Mouse (Mus musculus) limb, embryonic 11.5 days (tissue): ENCODE results near the gene Gna14. TPM values are rescaled to one million over a fixed set of nuclear protein-coding genes. Genes with fewer than 3 reads are reported as not detected.
A peak's percentile ranks its signal among the peaks of the same experiment; 100 is the strongest.

Experiments
- ATAC-seq: fragments of 200-750 bp; cut with Nextera tagmentation; 2 replicates; pipeline ENCODE4 v1.8.0; 2017; ENCODE audit warnings: low read depth; ENCODE audit not compliant: insufficient number of reproducible peaks, low FRiP score, low TSS enrichment
- DNase-seq: peaks from one replicate; pipeline ENCODE4 v3.0.0-alpha.2; 2015; ENCODE audit warnings: low spot score
- H3K27ac ChIP-seq: fragments of 300-500 bp; sonication (generic); replicated peaks from 2 replicates; pipeline ENCODE4 v1.5.1; 2014; ENCODE audit warnings: low read depth, mild to moderate bottlenecking, low read length
- H3K27me3 ChIP-seq: fragments of 300-500 bp; sonication (generic); 2 replicates; pipeline ENCODE4 v1.6.1; 2014; ENCODE audit warnings: mild to moderate bottlenecking, low read length, mixed read lengths; ENCODE audit not compliant: control insufficient read depth, insufficient read depth
- H3K36me3 ChIP-seq: fragments of 300-500 bp; sonication (generic); 2 replicates; pipeline ENCODE4 v1.6.1; 2014; ENCODE audit warnings: mild to moderate bottlenecking, low read length, moderate library complexity, mixed read lengths; ENCODE audit not compliant: control insufficient read depth, insufficient read depth
- H3K4me1 ChIP-seq: fragments of 300-500 bp; sonication (generic); 2 replicates; pipeline ENCODE4 v1.6.1; 2014; ENCODE audit warnings: low read length, mixed read lengths; ENCODE audit not compliant: control insufficient read depth, insufficient read depth
- H3K4me2 ChIP-seq: fragments of 300-500 bp; sonication (generic); 2 replicates; pipeline ENCODE4 v1.6.1; 2014; ENCODE audit warnings: low read depth, mild to moderate bottlenecking, moderate library complexity; ENCODE audit not compliant: severe bottlenecking
- H3K4me3 ChIP-seq: fragments of 300-500 bp; sonication (generic); 2 replicates; pipeline ENCODE4 v1.5.1; 2014; ENCODE audit warnings: low read depth, low read length
- H3K9ac ChIP-seq: fragments of 300-500 bp; sonication (generic); 2 replicates; pipeline ENCODE4 v1.6.1; 2014; ENCODE audit warnings: mild to moderate bottlenecking, low read length
- H3K9me3 ChIP-seq: fragments of 300-500 bp; sonication (generic); 2 replicates; pipeline ENCODE4 v1.6.1; 2016; ENCODE audit warnings: low read length; ENCODE audit not compliant: control insufficient read depth
- WGBS: fragments of 180-500 bp; shearing (Covaris S2); extraction: QIAGEN DNeasy Blood & Tissue Kit; methylation state at CpG from one replicate; pipeline ENCODE4 v1.1.7; 2014; 5-methylcytosine and 5-hydroxymethylcytosine counted together
- polyA plus RNA-seq: library from polyadenylated mRNA; unstranded; fragments of >200 nt; fragmentation: Nextera tagmentation; extraction: Ambion mirVana; gene quantifications from 2 replicates; pipeline ENCODE4 v1.2.1, GENCODE M21; 2014

The Gna14 gene
- polyA plus RNA-seq, 1 experiment from 2014 or later: 0.13 TPM

- WGBS: 94% methylated on average over 2 of the region's 2 CpGs
- peaks cover 2% of the 10 kb centered on the region; the same call in 1 of the 2 replicates for H3K9me3 ChIP-seq
- H3K27me3 ChIP-seq: no peaks in the 10 kb centered on the region
- no peak overlapping the region for H3K27ac ChIP-seq
- no peaks in the 10 kb centered on the region for H3K4me1 ChIP-seq
- H3K36me3 ChIP-seq: no peaks in the 10 kb centered on the region
- no peak for ATAC-seq
- DNase-seq: no peak
- H3K9ac ChIP-seq: no peak overlapping the region
- H3K4me3 ChIP-seq: no peak overlapping the region
- H3K4me2 ChIP-seq: no peak overlapping the region
Observed at GRCm38 (mm10) chr19:16425596-16425995, 10.0 kb upstream of the Gna14 start.

DNA sequence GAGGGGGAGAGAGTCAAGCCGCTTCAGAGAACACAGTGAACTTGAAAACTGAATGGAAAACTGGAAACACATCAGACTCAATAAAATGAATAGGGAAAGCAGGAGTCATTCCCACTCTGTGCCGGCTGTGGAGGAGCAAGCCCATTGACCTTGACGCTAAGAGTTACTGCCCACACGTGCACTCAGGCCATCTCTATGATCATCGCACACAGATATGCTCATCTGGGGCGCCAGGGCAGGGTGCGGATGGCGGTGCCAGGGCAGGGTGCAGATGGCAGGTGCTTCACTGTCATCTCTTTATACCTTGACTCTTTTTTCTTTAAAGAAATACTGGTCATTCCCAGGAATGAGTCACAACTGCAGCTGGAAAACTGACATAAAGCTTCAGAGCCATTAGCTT is 4.2 kb upstream of the Gna14 start:
- ATAC-seq: no peak
- Histone ChIP-seq H3K4me3 (no peak overlapping the region), H3K4me2 (no peak overlapping the region), H3K27me3 (peaks cover 9% of the 10 kb centered on the region), H3K36me3 (no peaks in the 10 kb centered on the region), H3K4me1 (peaks cover 9% of the 10 kb centered on the region; the same call in 1 of the 2 replicates), H3K9ac (no peak overlapping the region), H3K27ac (no peak overlapping the region), H3K9me3 (peaks cover 2% of the 10 kb centered on the region; the same call in 1 of the 2 replicates)
- DNase-seq: no peak
- 92% methylated on average over 8 of the region's 8 CpGs for WGBS

DNA sequence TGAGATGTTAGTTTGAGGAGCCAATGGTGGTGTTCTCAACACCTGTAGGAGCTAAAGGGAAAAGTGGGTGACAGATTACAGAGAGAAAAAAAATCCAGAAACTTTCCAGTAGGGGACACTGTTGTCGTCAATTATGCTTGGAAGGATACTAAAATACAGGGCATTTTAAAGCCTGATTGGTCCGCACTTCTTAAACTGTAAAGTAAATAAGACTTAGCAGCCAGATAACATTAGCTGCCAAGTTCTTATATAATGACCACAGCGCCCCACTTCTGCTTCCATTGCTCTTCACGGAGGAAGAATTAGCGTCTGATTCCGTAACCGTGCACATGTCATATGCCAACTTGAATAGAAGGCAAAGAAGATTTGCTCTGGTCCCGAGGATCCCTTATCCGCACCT is 683 bp upstream of the Gna14 start:
- 37% methylated on average over 9 of the region's 9 CpGs for WGBS
- no peak overlapping the region for H3K4me3 ChIP-seq
- peak overlapping the region; percentile 63; the same call in 1 of the 2 replicates for H3K4me2 ChIP-seq
- ATAC-seq: no peak
- peaks cover 10% of the 10 kb centered on the region; the same call in 1 of the 2 replicates for H3K4me1 ChIP-seq
- no peak overlapping the region for H3K27ac ChIP-seq
- DNase-seq: no peak
- no peak overlapping the region for H3K9ac ChIP-seq
- no peaks in the 10 kb centered on the region for H3K36me3 ChIP-seq
- peaks cover 21% of the 10 kb centered on the region for H3K27me3 ChIP-seq
- H3K9me3 ChIP-seq: no peaks in the 10 kb centered on the region

GRCm38 (mm10) chr19:16436335-16437169 is 990 bp downstream of the Gna14 start:
- ATAC-seq: 0 out of 2 replicates have a peak, but pooled peaks have one; percentile 3
- Histone ChIP-seq H3K9ac (0 out of 2 replicates have a peak overlapping the region, but pooled peaks have one; percentile 17), H3K4me1 (peaks cover 10% of the 10 kb centered on the region; the same call in 1 of the 2 replicates), H3K27ac (no peak overlapping the region), H3K36me3 (no peaks in the 10 kb centered on the region), H3K4me3 (peak overlapping the region; percentile 38), H3K9me3 (no peaks in the 10 kb centered on the region), H3K27me3 (peaks cover 21% of the 10 kb centered on the region), H3K4me2 (peak overlapping the region; percentile 63)
- peak; percentile 59 for DNase-seq
- 1% methylated on average over 61 of the region's 61 CpGs for WGBS

GRCm38 (mm10) chr19:16437170-16437483 is 1.6 kb downstream of the Gna14 start:
- DNase-seq (no peak), ATAC-seq (no peak)
- no peak overlapping the region for H3K9ac ChIP-seq
- peaks cover 21% of the 10 kb centered on the region for H3K27me3 ChIP-seq
- H3K9me3 ChIP-seq: no peaks in the 10 kb centered on the region
- H3K4me3 ChIP-seq: no peak overlapping the region
- H3K27ac ChIP-seq: no peak overlapping the region
- H3K4me2 ChIP-seq: no peak overlapping the region
- 8% methylated on average over 4 of the region's 4 CpGs for WGBS
- peaks cover 10% of the 10 kb centered on the region; the same call in 1 of the 2 replicates for H3K4me1 ChIP-seq
- no peaks in the 10 kb centered on the region for H3K36me3 ChIP-seq

DNA sequence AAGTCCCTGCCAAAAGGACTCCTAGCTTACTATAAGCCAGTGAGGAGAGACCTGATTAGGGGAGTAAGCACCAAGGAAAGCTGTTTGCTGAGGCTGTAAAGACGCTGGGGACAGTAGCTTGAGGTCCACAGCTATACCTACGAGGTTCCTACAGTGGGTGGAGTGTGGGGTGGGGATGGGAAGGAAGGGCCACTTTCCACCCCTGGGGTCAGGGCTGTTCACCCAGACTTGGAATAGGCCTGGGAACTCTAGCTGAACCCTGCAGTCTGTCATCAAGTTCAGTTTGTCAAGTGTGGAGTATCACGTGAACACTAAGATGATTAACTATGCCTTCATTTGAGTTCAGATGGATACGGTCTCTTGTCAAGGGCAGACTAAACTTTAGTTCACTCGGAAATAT is 2.3 kb downstream of the Gna14 start:
- Histone ChIP-seq H3K4me1 (peaks cover 10% of the 10 kb centered on the region; the same call in 1 of the 2 replicates), H3K9ac (no peak overlapping the region), H3K9me3 (no peaks in the 10 kb centered on the region), H3K27me3 (peaks cover 21% of the 10 kb centered on the region), H3K4me2 (no peak overlapping the region), H3K4me3 (no peak overlapping the region), H3K27ac (no peak overlapping the region), H3K36me3 (no peaks in the 10 kb centered on the region)
- DNase-seq (no peak), ATAC-seq (no peak)
- 47% methylated on average over 5 of the region's 5 CpGs for WGBS

- Histone ChIP-seq H3K27me3 (peaks cover 21% of the 10 kb centered on the region), H3K4me1 (peaks cover 10% of the 10 kb centered on the region; the same call in 1 of the 2 replicates), H3K4me3 (no peak overlapping the region), H3K36me3 (no peaks in the 10 kb centered on the region), H3K4me2 (no peak overlapping the region), H3K9ac (no peak overlapping the region), H3K9me3 (no peaks in the 10 kb centered on the region), H3K27ac (no peak overlapping the region)
- WGBS: 53% methylated on average over 4 of the region's 4 CpGs
- no peak for ATAC-seq
- peak; percentile 23 for DNase-seq
Observed at GRCm38 (mm10) chr19:16439278-16439677, 3.7 kb downstream of the Gna14 start.

DNA sequence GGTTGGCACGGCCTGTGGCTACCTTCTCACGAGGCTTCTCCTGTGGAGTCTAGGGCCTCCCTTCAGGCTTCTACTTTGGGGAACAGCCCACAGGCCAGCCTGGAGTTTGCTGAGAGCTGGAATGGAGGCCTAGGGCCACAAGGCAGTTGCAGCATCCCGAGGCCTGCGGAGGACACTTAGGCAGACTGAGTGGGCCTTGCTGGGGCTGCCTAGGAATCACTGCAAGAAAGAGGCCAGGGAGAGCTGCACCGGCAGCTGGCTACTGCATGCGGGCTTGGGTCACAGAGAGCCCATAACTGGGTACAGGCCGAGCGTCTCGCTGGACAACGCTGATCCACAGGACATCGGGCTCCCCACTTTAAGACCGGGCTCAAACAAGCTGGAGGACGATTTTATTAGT is 4.3 kb downstream of the Gna14 start:
- no peaks in the 10 kb centered on the region for H3K36me3 ChIP-seq
- no peak overlapping the region for H3K27ac ChIP-seq
- peaks cover 21% of the 10 kb centered on the region for H3K27me3 ChIP-seq
- H3K9me3 ChIP-seq: no peaks in the 10 kb centered on the region
- DNase-seq: peak; percentile 33
- H3K4me3 ChIP-seq: no peak overlapping the region
- 45% methylated on average over 13 of the region's 13 CpGs for WGBS
- no peak overlapping the region for H3K9ac ChIP-seq
- H3K4me2 ChIP-seq: no peak overlapping the region
- no peak for ATAC-seq
- peaks cover 10% of the 10 kb centered on the region; the same call in 1 of the 2 replicates for H3K4me1 ChIP-seq
